Mouse (Mus musculus): Measurements from ENCODE around the gene Dph2. TPM values are rescaled to one million over a fixed set of nuclear protein-coding genes. Genes with fewer than 3 reads are reported as not detected.

Gene Dph2
- polyA plus RNA-seq, 1 experiment from 2014 or later = 23.1 TPM

- peak within 1 kb of the TSS; percentile 85 for H3K9ac ChIP-seq (ENCODE audit: low read depth, low read length)
- H3K27me3 ChIP-seq (ENCODE audit: control insufficient read depth, insufficient read depth, low read depth, low read length) = no peaks in the 10 kb centered on the region
- H3K4me3 ChIP-seq (ENCODE audit: low read depth, low read length) = peak within 1 kb of the TSS; percentile 83
- H3K36me3 ChIP-seq (ENCODE audit: control insufficient read depth, insufficient read depth, low read length) = peaks cover 2% of the 10 kb centered on the region; the same call in 1 of the 2 replicates
- peak within 1 kb of the TSS; percentile 89 for H3K27ac ChIP-seq (ENCODE audit: low read length)
- H3K4me2 ChIP-seq (ENCODE audit: low read length) = peak within 1 kb of the TSS; percentile 99
- no peaks in the 10 kb centered on the region for H3K9me3 ChIP-seq (replicated peaks; ENCODE audit: control insufficient read depth, low read length, poor library complexity, severe bottlenecking)
- ATAC-seq = peak; percentile 95
- H3K4me1 ChIP-seq (ENCODE audit: control insufficient read depth, insufficient read depth, low read length) = peaks cover 37% of the 10 kb centered on the region
- under 1% methylated on average over 60 of the region's 61 CpGs for WGBS
These were observed 23.0 kb upstream of the Dph2 start, which contains the start of gene Ipo13 for GRCm38 (mm10) chr4:117914591-117915442. TSS of gene Ipo13 (minus strand) at chr4:117914999.

- WGBS = 16% methylated on average over 8 of the region's 8 CpGs
- peaks cover 2% of the 10 kb centered on the region; the same call in 1 of the 2 replicates for H3K36me3 ChIP-seq (ENCODE audit: control insufficient read depth, insufficient read depth, low read length)
- peaks cover 45% of the 10 kb centered on the region for H3K4me1 ChIP-seq (ENCODE audit: control insufficient read depth, insufficient read depth, low read length)
- ATAC-seq = peak; percentile 5; the same call in 1 of the 2 replicates
- H3K9me3 ChIP-seq (replicated peaks; ENCODE audit: control insufficient read depth, low read length, poor library complexity, severe bottlenecking) = no peaks in the 10 kb centered on the region
- no peaks in the 10 kb centered on the region for H3K27me3 ChIP-seq (ENCODE audit: control insufficient read depth, insufficient read depth, low read depth, low read length)
- peak overlapping the region; percentile 85 for H3K9ac ChIP-seq (ENCODE audit: low read depth, low read length)
- peak overlapping the region; percentile 83 for H3K4me3 ChIP-seq (ENCODE audit: low read depth, low read length)
- H3K4me2 ChIP-seq (ENCODE audit: low read length) = peak overlapping the region; percentile 99
- no peak overlapping the region for H3K27ac ChIP-seq (ENCODE audit: low read length)
These were observed 22.2 kb upstream of the Dph2 start for GRCm38 (mm10) chr4:117914031-117914430.

GRCm38 (mm10) chr4:117913421-117913820, 21.6 kb upstream of the Dph2 start:
- WGBS = 48% methylated on average over 3 of the region's 3 CpGs
- H3K9ac ChIP-seq (ENCODE audit: low read depth, low read length) = peak overlapping the region; percentile 35; the same call in 1 of the 2 replicates
- H3K27ac ChIP-seq (ENCODE audit: low read length) = no peak overlapping the region
- H3K4me2 ChIP-seq (ENCODE audit: low read length) = peak overlapping the region; percentile 99
- no peaks in the 10 kb centered on the region for H3K9me3 ChIP-seq (replicated peaks; ENCODE audit: control insufficient read depth, low read length, poor library complexity, severe bottlenecking)
- peak overlapping the region; percentile 83 for H3K4me3 ChIP-seq (ENCODE audit: low read depth, low read length)
- ATAC-seq = no peak
- H3K27me3 ChIP-seq (ENCODE audit: control insufficient read depth, insufficient read depth, low read depth, low read length) = no peaks in the 10 kb centered on the region
- H3K4me1 ChIP-seq (ENCODE audit: control insufficient read depth, insufficient read depth, low read length) = peaks cover 51% of the 10 kb centered on the region
- H3K36me3 ChIP-seq (ENCODE audit: control insufficient read depth, insufficient read depth, low read length) = peaks cover 2% of the 10 kb centered on the region; the same call in 1 of the 2 replicates

GRCm38 (mm10) chr4:117912685-117913273, 20.9 kb upstream of the Dph2 start:
- Histone ChIP-seq H3K9me3 (replicated peaks; ENCODE audit: control insufficient read depth, low read length, poor library complexity, severe bottlenecking) (no peaks in the 10 kb centered on the region), H3K4me3 (ENCODE audit: low read depth, low read length) (peak overlapping the region; percentile 83; the same call in 1 of the 2 replicates), H3K9ac (ENCODE audit: low read depth, low read length) (peak overlapping the region; percentile 35), H3K4me2 (ENCODE audit: low read length) (peak overlapping the region; percentile 99), H3K27ac (ENCODE audit: low read length) (no peak overlapping the region), H3K27me3 (ENCODE audit: control insufficient read depth, insufficient read depth, low read depth, low read length) (no peaks in the 10 kb centered on the region), H3K4me1 (ENCODE audit: control insufficient read depth, insufficient read depth, low read length) (peaks cover 57% of the 10 kb centered on the region), H3K36me3 (ENCODE audit: control insufficient read depth, insufficient read depth, low read length) (peaks cover 2% of the 10 kb centered on the region; the same call in 1 of the 2 replicates)
- 63% methylated on average over 7 of the region's 7 CpGs for WGBS
- ATAC-seq = no peak

GRCm38 (mm10) chr4:117912131-117912561, 20.3 kb upstream of the Dph2 start:
- Histone ChIP-seq H3K27me3 (ENCODE audit: control insufficient read depth, insufficient read depth, low read depth, low read length) (no peaks in the 10 kb centered on the region), H3K9me3 (replicated peaks; ENCODE audit: control insufficient read depth, low read length, poor library complexity, severe bottlenecking) (no peaks in the 10 kb centered on the region), H3K9ac (ENCODE audit: low read depth, low read length) (peak overlapping the region; percentile 3; the same call in 1 of the 2 replicates), H3K4me2 (ENCODE audit: low read length) (no peak overlapping the region), H3K4me3 (ENCODE audit: low read depth, low read length) (no peak overlapping the region), H3K4me1 (ENCODE audit: control insufficient read depth, insufficient read depth, low read length) (peaks cover 57% of the 10 kb centered on the region), H3K36me3 (ENCODE audit: control insufficient read depth, insufficient read depth, low read length) (peaks cover 2% of the 10 kb centered on the region; the same call in 1 of the 2 replicates), H3K27ac (ENCODE audit: low read length) (no peak overlapping the region)
- no peak for ATAC-seq
- 89% methylated on average over 13 of the region's 13 CpGs for WGBS

- ATAC-seq = peak; percentile 77
- Histone ChIP-seq H3K4me1 (ENCODE audit: control insufficient read depth, insufficient read depth, low read length) (peaks cover 50% of the 10 kb centered on the region), H3K4me2 (ENCODE audit: low read length) (peak overlapping the region; percentile 57), H3K27ac (ENCODE audit: low read length) (peak overlapping the region; percentile 80), H3K4me3 (ENCODE audit: low read depth, low read length) (peak overlapping the region; percentile 23), H3K9me3 (replicated peaks; ENCODE audit: control insufficient read depth, low read length, poor library complexity, severe bottlenecking) (no peaks in the 10 kb centered on the region), H3K9ac (ENCODE audit: low read depth, low read length) (peak overlapping the region; percentile 56; the same call in 1 of the 2 replicates), H3K36me3 (ENCODE audit: control insufficient read depth, insufficient read depth, low read length) (peaks cover 14% of the 10 kb centered on the region), H3K27me3 (ENCODE audit: control insufficient read depth, insufficient read depth, low read depth, low read length) (no peaks in the 10 kb centered on the region)
- WGBS = 46% methylated on average over 8 of the region's 8 CpGs
These were observed 17.1 kb upstream of the Dph2 start for GRCm38 (mm10) chr4:117908834-117909453.

GRCm38 (mm10) chr4:117906196-117906595, 14.4 kb upstream of the Dph2 start:
- Histone ChIP-seq H3K4me2 (ENCODE audit: low read length) (no peak overlapping the region), H3K9me3 (replicated peaks; ENCODE audit: control insufficient read depth, low read length, poor library complexity, severe bottlenecking) (no peaks in the 10 kb centered on the region), H3K27ac (ENCODE audit: low read length) (no peak overlapping the region), H3K4me3 (ENCODE audit: low read depth, low read length) (no peak overlapping the region), H3K4me1 (ENCODE audit: control insufficient read depth, insufficient read depth, low read length) (peaks cover 32% of the 10 kb centered on the region), H3K36me3 (ENCODE audit: control insufficient read depth, insufficient read depth, low read length) (peaks cover 33% of the 10 kb centered on the region), H3K27me3 (ENCODE audit: control insufficient read depth, insufficient read depth, low read depth, low read length) (no peaks in the 10 kb centered on the region), H3K9ac (ENCODE audit: low read depth, low read length) (no peak overlapping the region)
- WGBS = 91% methylated on average over 3 of the region's 3 CpGs
- ATAC-seq = no peak

- H3K27me3 ChIP-seq (ENCODE audit: control insufficient read depth, insufficient read depth, low read depth, low read length) = no peaks in the 10 kb centered on the region
- no peak overlapping the region for H3K27ac ChIP-seq (ENCODE audit: low read length)
- no peak for ATAC-seq
- WGBS = 92% methylated on average over 8 of the region's 8 CpGs
- no peak overlapping the region for H3K4me3 ChIP-seq (ENCODE audit: low read depth, low read length)
- no peak overlapping the region for H3K4me2 ChIP-seq (ENCODE audit: low read length)
- peaks cover 41% of the 10 kb centered on the region for H3K36me3 ChIP-seq (ENCODE audit: control insufficient read depth, insufficient read depth, low read length)
- no peaks in the 10 kb centered on the region for H3K9me3 ChIP-seq (replicated peaks; ENCODE audit: control insufficient read depth, low read length, poor library complexity, severe bottlenecking)
- H3K9ac ChIP-seq (ENCODE audit: low read depth, low read length) = no peak overlapping the region
- peaks cover 19% of the 10 kb centered on the region for H3K4me1 ChIP-seq (ENCODE audit: control insufficient read depth, insufficient read depth, low read length)
These were observed 12.9 kb upstream of the Dph2 start for GRCm38 (mm10) chr4:117904761-117905160.
